Mouse (Mus musculus) C2C12 (cell line): ENCODE measurements at regions not wholly inside any gene's neighbourhood (a gene's known extent, or its start where the extent isn't known, plus 50 kb on each side); places are given as distances from the start of the nearest gene placed in this dataset.

Experiments used
- CEBPB ChIP-seq: IDR thresholded peaks from one replicate; pipeline ENCODE4 v1.6.1; 2011; ENCODE audit warnings: low read depth, mild to moderate bottlenecking, control low read depth, moderate library complexity
- CTCF ChIP-seq: IDR thresholded peaks from one replicate; pipeline ENCODE4 v1.5.1; 2011; ENCODE audit not compliant: control insufficient read depth, insufficient read depth, insufficient read length

DNA sequence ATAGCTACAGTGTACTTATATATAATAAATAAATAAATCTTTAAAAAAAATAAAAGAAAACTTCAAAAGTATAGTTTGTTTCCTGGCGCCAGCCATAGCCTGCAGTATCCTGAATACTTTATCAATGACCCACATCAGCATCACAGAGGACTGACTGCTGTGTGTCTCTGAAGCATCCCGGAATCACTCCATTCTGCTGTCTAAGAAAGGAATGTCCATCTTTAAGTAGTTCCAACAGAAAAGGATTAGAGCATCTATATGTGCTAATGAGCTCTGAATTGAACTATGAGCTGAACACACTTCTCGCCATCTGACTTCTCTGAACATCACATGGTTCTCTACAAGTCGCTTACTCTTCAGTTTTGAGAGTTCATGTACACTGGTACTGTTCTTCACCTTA, 745.8 kb upstream of the Chrm3 start:
- TF ChIP-seq CTCF (no peak), CEBPB (no peak)
